Mouse (Mus musculus): ENCODE results near the gene Gria3.
A peak's percentile ranks its signal among the peaks of the same experiment; 100 is the strongest.

The Gria3 gene

GRCm38 (mm10) chrX:41400058-41400904 is at the start of gene Gria3:
Gene Gria3, plus strand, starts transcription at chrX:41400854.
- peak; percentile 59 for DNase-seq (ENCODE audit: low spot score)

GRCm38 (mm10) chrX:41387086-41387485 is 13.6 kb upstream of the Gria3 start:
- DNase-seq (ENCODE audit: low spot score) = no peak

- DNase-seq (ENCODE audit: low spot score) = no peak
Observed at GRCm38 (mm10) chrX:41389079-41389478, 11.6 kb upstream of the Gria3 start.

GRCm38 (mm10) chrX:41398482-41398881 is 2.2 kb upstream of the Gria3 start:
- DNase-seq (ENCODE audit: low spot score) = no peak

GRCm38 (mm10) chrX:41401186-41401585 is 532 bp downstream of the Gria3 start:
- peak; percentile 22 for DNase-seq (ENCODE audit: low spot score)

- peak; percentile 32 for DNase-seq (ENCODE audit: low spot score)
Observed at GRCm38 (mm10) chrX:41401590-41402240, 1.1 kb downstream of the Gria3 start.

GRCm38 (mm10) chrX:41402656-41403055 is 2.0 kb downstream of the Gria3 start:
- peak; percentile 5 for DNase-seq (ENCODE audit: low spot score)

GRCm38 (mm10) chrX:41406288-41406687 is 5.6 kb downstream of the Gria3 start:
- DNase-seq (ENCODE audit: low spot score) = no peak

- no peak for DNase-seq (ENCODE audit: low spot score)
Observed at GRCm38 (mm10) chrX:41409791-41410190, 9.1 kb downstream of the Gria3 start.

- DNase-seq (ENCODE audit: low spot score) = peak; percentile 39
Observed at GRCm38 (mm10) chrX:41425651-41426050, 25.0 kb downstream of the Gria3 start.

GRCm38 (mm10) chrX:41428011-41428410 is 27.4 kb downstream of the Gria3 start:
- DNase-seq (ENCODE audit: low spot score) = no peak

- DNase-seq (ENCODE audit: low spot score) = no peak
Observed at GRCm38 (mm10) chrX:41435541-41435940, 34.9 kb downstream of the Gria3 start.

GRCm38 (mm10) chrX:41438841-41439240 is 38.2 kb downstream of the Gria3 start:
- DNase-seq (ENCODE audit: low spot score) = no peak

- no peak for DNase-seq (ENCODE audit: low spot score)
Observed at GRCm38 (mm10) chrX:41448876-41449275, 48.2 kb downstream of the Gria3 start.

GRCm38 (mm10) chrX:41477486-41477885 is 76.8 kb downstream of the Gria3 start:
- no peak for DNase-seq (ENCODE audit: low spot score)

GRCm38 (mm10) chrX:41496528-41496927 is 95.9 kb downstream of the Gria3 start:
- no peak for DNase-seq (ENCODE audit: low spot score)

- no peak for DNase-seq (ENCODE audit: low spot score)
Observed at GRCm38 (mm10) chrX:41505371-41505770, 104.7 kb downstream of the Gria3 start.

GRCm38 (mm10) chrX:41507959-41508358 is 107.3 kb downstream of the Gria3 start:
- no peak for DNase-seq (ENCODE audit: low spot score)

GRCm38 (mm10) chrX:41514982-41515381 is 114.3 kb downstream of the Gria3 start:
- DNase-seq (ENCODE audit: low spot score) = no peak

GRCm38 (mm10) chrX:41532511-41532910 is 131.9 kb downstream of the Gria3 start:
- no peak for DNase-seq (ENCODE audit: low spot score)

GRCm38 (mm10) chrX:41535886-41536285 is 135.2 kb downstream of the Gria3 start:
- DNase-seq (ENCODE audit: low spot score) = no peak

- no peak for DNase-seq (ENCODE audit: low spot score)
Observed at GRCm38 (mm10) chrX:41562296-41563060, 161.8 kb downstream of the Gria3 start.

- DNase-seq (ENCODE audit: low spot score) = no peak
Observed at GRCm38 (mm10) chrX:41564898-41565297, 164.2 kb downstream of the Gria3 start.
